Mouse (Mus musculus): ENCODE results near the gene Itgb1bp2. TPM values are rescaled to one million over a fixed set of nuclear protein-coding genes. Genes with fewer than 3 reads are reported as not detected.

The Itgb1bp2 gene
- polyA plus RNA-seq (2012; fragmentation: generic; extraction: Trizol), result 0.36 TPM
- long read RNA-seq, experiment 1, partial matches to known transcripts, result 0 of 2 reads
- long read RNA-seq, experiment 1, other reads (novel, unspliced or antisense), result 0 of 2 reads
- long read RNA-seq, experiment 2, result 0 reads

DNA sequence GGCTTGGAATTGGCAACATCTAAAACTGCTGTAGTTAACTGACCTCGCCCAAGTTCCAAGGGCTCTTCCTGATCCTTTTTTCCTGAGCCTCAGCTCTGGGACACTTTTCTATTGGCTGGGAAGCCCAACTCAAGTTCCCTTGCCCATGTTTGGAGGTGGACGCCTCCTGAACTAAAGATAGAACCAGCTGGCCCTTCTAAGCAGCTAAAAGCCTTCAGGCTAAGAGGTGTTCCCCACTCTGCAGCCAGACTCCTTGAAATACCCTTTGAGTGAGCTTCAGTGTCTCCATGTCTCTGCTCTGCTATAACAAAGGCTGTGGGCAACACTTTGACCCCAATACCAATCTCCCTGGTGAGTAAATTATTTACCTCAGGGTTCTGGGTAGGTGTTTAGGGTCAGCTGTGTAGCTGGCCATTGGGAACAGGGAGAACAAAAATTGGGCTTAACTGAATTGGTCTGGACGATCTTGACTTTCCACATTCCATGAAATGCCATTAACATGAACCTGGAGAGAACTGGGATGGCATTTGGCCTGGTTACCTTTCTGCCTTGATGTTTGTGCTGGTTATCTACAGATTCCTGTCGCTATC is at the start of gene Itgb1bp2:
Gene Itgb1bp2, plus strand, starts transcription at position 203 of the 590 bp plus-strand sequence.
- no peaks in the 10 kb centered on the region for H3K27me3 ChIP-seq (ENCODE audit: control insufficient read depth, insufficient read depth, insufficient read length)
- no peak within 1 kb of the TSS for H3ac ChIP-seq (ENCODE audit: control insufficient read depth, insufficient read length, low read depth)
- peaks cover 74% of the 10 kb centered on the region for H3K36me3 ChIP-seq (ENCODE audit: control insufficient read depth, insufficient read depth)
- no peak within 1 kb of the TSS for H3K4me3 ChIP-seq (ENCODE audit: insufficient read depth, poor library complexity, severe bottlenecking)
- TF ChIP-seq FOSL1 (IDR thresholded peaks at IDR 0.05; ENCODE audit: insufficient read depth, low read length, poor library complexity, severe bottlenecking) (no peak), MYOD1 (IDR thresholded peaks at IDR 0.05; ENCODE audit: control insufficient read depth, insufficient read length, low read depth) (no peak), CEBPB (IDR thresholded peaks at IDR 0.05; ENCODE audit: low read depth) (no peak), USF1 (IDR thresholded peaks at IDR 0.05; ENCODE audit: low read depth) (no peak), MYOG (IDR thresholded peaks at IDR 0.05; ENCODE audit: control insufficient read depth, extremely low read depth, insufficient read length) (no peak), MAX (IDR thresholded peaks at IDR 0.05) (no peak), CTCF (IDR thresholded peaks at IDR 0.05; ENCODE audit: control insufficient read depth, insufficient read depth, insufficient read length) (no peak)
- no peaks in the 10 kb centered on the region for H3K79me2 ChIP-seq (ENCODE audit: control insufficient read depth, insufficient read depth)
- H3K79me3 ChIP-seq (ENCODE audit: low read depth), result no peaks in the 10 kb centered on the region

- H3K79me2 ChIP-seq (ENCODE audit: control insufficient read depth, insufficient read depth), result peaks cover 14% of the 10 kb centered on the region
- no peaks in the 10 kb centered on the region for H3K79me3 ChIP-seq (ENCODE audit: low read depth)
- no peaks in the 10 kb centered on the region for H3K36me3 ChIP-seq (ENCODE audit: control insufficient read depth, insufficient read depth)
- no peaks in the 10 kb centered on the region for H3K27me3 ChIP-seq (ENCODE audit: control insufficient read depth, insufficient read depth, insufficient read length)
- peak overlapping the region; percentile 60 for H3K4me3 ChIP-seq (ENCODE audit: insufficient read depth, poor library complexity, severe bottlenecking)
- peak; percentile 29 for TF ChIP-seq CTCF (IDR thresholded peaks at IDR 0.05; ENCODE audit: control insufficient read depth, insufficient read depth, insufficient read length)
- TF ChIP-seq MAX (IDR thresholded peaks at IDR 0.05), result no peak
- H3ac ChIP-seq (ENCODE audit: control insufficient read depth, insufficient read length, low read depth), result peak overlapping the region; percentile 82
Measured at GRCm38 (mm10) chrX:101418946-101419724, 29.8 kb upstream of the Itgb1bp2 start.

GRCm38 (mm10) chrX:101419725-101420699 is 28.9 kb upstream of the Itgb1bp2 start:
- H3K79me2 ChIP-seq (ENCODE audit: control insufficient read depth, insufficient read depth), result peaks cover 14% of the 10 kb centered on the region
- peak overlapping the region; percentile 82 for H3ac ChIP-seq (ENCODE audit: control insufficient read depth, insufficient read length, low read depth)
- TF ChIP-seq CTCF (IDR thresholded peaks at IDR 0.05; ENCODE audit: control insufficient read depth, insufficient read depth, insufficient read length), result no peak
- no peak for TF ChIP-seq MAX (IDR thresholded peaks at IDR 0.05)
- no peak for TF ChIP-seq USF1 (IDR thresholded peaks at IDR 0.05; ENCODE audit: low read depth)
- TF ChIP-seq CEBPB (IDR thresholded peaks at IDR 0.05; ENCODE audit: low read depth), result no peak
- no peak for TF ChIP-seq FOSL1 (IDR thresholded peaks at IDR 0.05; ENCODE audit: insufficient read depth, low read length, poor library complexity, severe bottlenecking)
- TF ChIP-seq MYOD1 (IDR thresholded peaks at IDR 0.05; ENCODE audit: control insufficient read depth, insufficient read length, low read depth), result no peak
- TF ChIP-seq MYOG (IDR thresholded peaks at IDR 0.05; ENCODE audit: control insufficient read depth, extremely low read depth, insufficient read length), result no peak
- H3K4me3 ChIP-seq (ENCODE audit: insufficient read depth, poor library complexity, severe bottlenecking), result peak overlapping the region; percentile 60
- no peaks in the 10 kb centered on the region for H3K36me3 ChIP-seq (ENCODE audit: control insufficient read depth, insufficient read depth)
- no peaks in the 10 kb centered on the region for H3K79me3 ChIP-seq (ENCODE audit: low read depth)
- no peaks in the 10 kb centered on the region for H3K27me3 ChIP-seq (ENCODE audit: control insufficient read depth, insufficient read depth, insufficient read length)

- TF ChIP-seq USF1 (IDR thresholded peaks at IDR 0.05; ENCODE audit: low read depth), result no peak
- TF ChIP-seq FOSL1 (IDR thresholded peaks at IDR 0.05; ENCODE audit: insufficient read depth, low read length, poor library complexity, severe bottlenecking), result no peak
- no peak for TF ChIP-seq CTCF (IDR thresholded peaks at IDR 0.05; ENCODE audit: control insufficient read depth, insufficient read depth, insufficient read length)
- TF ChIP-seq CEBPB (IDR thresholded peaks at IDR 0.05; ENCODE audit: low read depth), result no peak
- TF ChIP-seq MAX (IDR thresholded peaks at IDR 0.05), result no peak
- TF ChIP-seq MYOG (IDR thresholded peaks at IDR 0.05; ENCODE audit: control insufficient read depth, extremely low read depth, insufficient read length), result no peak
- TF ChIP-seq MYOD1 (IDR thresholded peaks at IDR 0.05; ENCODE audit: control insufficient read depth, insufficient read length, low read depth), result no peak
- H3K4me3 ChIP-seq (ENCODE audit: insufficient read depth, poor library complexity, severe bottlenecking), result peak within 1 kb of the TSS; percentile 60
- no peaks in the 10 kb centered on the region for H3K79me3 ChIP-seq (ENCODE audit: low read depth)
- no peaks in the 10 kb centered on the region for H3K27me3 ChIP-seq (ENCODE audit: control insufficient read depth, insufficient read depth, insufficient read length)
- peaks cover 14% of the 10 kb centered on the region for H3K79me2 ChIP-seq (ENCODE audit: control insufficient read depth, insufficient read depth)
- peak within 1 kb of the TSS; percentile 51 for H3ac ChIP-seq (ENCODE audit: control insufficient read depth, insufficient read length, low read depth)
- no peaks in the 10 kb centered on the region for H3K36me3 ChIP-seq (ENCODE audit: control insufficient read depth, insufficient read depth)
Measured at GRCm38 (mm10) chrX:101420700-101421095, 28.2 kb upstream of the Itgb1bp2 start, which contains the start of gene Zmym3. Zmym3 (minus strand) TSS chrX:101420849.

- Histone ChIP-seq H3K4me3 (ENCODE audit: insufficient read depth, poor library complexity, severe bottlenecking) (no peak overlapping the region), H3K36me3 (ENCODE audit: control insufficient read depth, insufficient read depth) (no peaks in the 10 kb centered on the region)
- no peak for TF ChIP-seq MAX (IDR thresholded peaks at IDR 0.05)
- no peak for TF ChIP-seq MYOG (IDR thresholded peaks at IDR 0.05; ENCODE audit: control insufficient read depth, extremely low read depth, insufficient read length)
- TF ChIP-seq CEBPB (IDR thresholded peaks at IDR 0.05; ENCODE audit: low read depth), result no peak
- no peak for TF ChIP-seq MYOD1 (IDR thresholded peaks at IDR 0.05; ENCODE audit: control insufficient read depth, insufficient read length, low read depth)
- no peak for TF ChIP-seq USF1 (IDR thresholded peaks at IDR 0.05; ENCODE audit: low read depth)
- no peak for TF ChIP-seq FOSL1 (IDR thresholded peaks at IDR 0.05; ENCODE audit: insufficient read depth, low read length, poor library complexity, severe bottlenecking)
- TF ChIP-seq CTCF (IDR thresholded peaks at IDR 0.05; ENCODE audit: control insufficient read depth, insufficient read depth, insufficient read length), result no peak
Measured at GRCm38 (mm10) chrX:101423462-101423861, 25.4 kb upstream of the Itgb1bp2 start.

More at GRCm38 (mm10) chrX:101423462-101423861, 25.4 kb upstream of the Itgb1bp2 start:
- H3K79me3 ChIP-seq (ENCODE audit: low read depth), result no peaks in the 10 kb centered on the region
- no peaks in the 10 kb centered on the region for H3K27me3 ChIP-seq (ENCODE audit: control insufficient read depth, insufficient read depth, insufficient read length)
- peaks cover 8% of the 10 kb centered on the region for H3K79me2 ChIP-seq (ENCODE audit: control insufficient read depth, insufficient read depth)
- no peak overlapping the region for H3ac ChIP-seq (ENCODE audit: control insufficient read depth, insufficient read length, low read depth)

Data from C2C12 (cell line).